Mouse (Mus musculus) granulocyte monocyte progenitor cell, adult 5-6 weeks (primary cell): Measurements from ENCODE around the gene Ankrd9. TPM values are rescaled to one million over a fixed set of nuclear protein-coding genes. Genes with fewer than 3 reads are reported as not detected.

Source experiments
- ATAC-seq: replicated peaks from 2 replicates; pipeline ENCODE4 v1.8.0; 2016; ENCODE audit warnings: mild to moderate bottlenecking, moderate TSS enrichment, inconsistent platforms; ENCODE audit not compliant: poor library complexity, severe bottlenecking
- total RNA-seq, 2 experiments: library from RNA; stranded (forward) in 1 of 2; stranded (reverse) in 1 of 2; fragments of 200-712, 200-1000 nt in 1 of 2; fragments of >200 nt in 1 of 2; fragmentation: Nextera tagmentation in 1 of 2; gene quantifications; 2 replicates each; pipeline ENCODE4 v1.2.3; 2014 to 2017

Gene Ankrd9
- total RNA-seq (2014; fragmentation: Nextera tagmentation) (0.17 and 2.4 TPM in 2 replicates), total RNA-seq (2017) (1.7 and 7.3 TPM in 2 replicates)

- peak; percentile 83 for ATAC-seq
These were observed at the start of gene Ankrd9 for GRCm38 (mm10) chr12:110978607-110979406. Gene Ankrd9 (minus strand): TSS chr12:110979040.

- ATAC-seq, result no peak
These were observed 42.7 kb upstream of the Ankrd9 start for GRCm38 (mm10) chr12:111021577-111021976.

- ATAC-seq, result no peak
These were observed 42.3 kb upstream of the Ankrd9 start for GRCm38 (mm10) chr12:111021138-111021537.

GRCm38 (mm10) chr12:111019086-111019485 lies 40.2 kb upstream of the Ankrd9 start:
- no peak for ATAC-seq

- no peak for ATAC-seq
These were observed 39.2 kb upstream of the Ankrd9 start for GRCm38 (mm10) chr12:111018068-111018467.

- peak; percentile 72 for ATAC-seq
These were observed 38.0 kb upstream of the Ankrd9 start for GRCm38 (mm10) chr12:111016807-111017206.

- ATAC-seq, result peak; percentile 50
These were observed 30.9 kb upstream of the Ankrd9 start for GRCm38 (mm10) chr12:111009615-111010257.

- ATAC-seq, result no peak
These were observed 30.0 kb upstream of the Ankrd9 start for GRCm38 (mm10) chr12:111008500-111009490.

GRCm38 (mm10) chr12:111007134-111008103 lies 28.6 kb upstream of the Ankrd9 start:
- ATAC-seq, result peak; percentile 62

- ATAC-seq, result no peak
These were observed 27.5 kb upstream of the Ankrd9 start for GRCm38 (mm10) chr12:111006339-111006738.

GRCm38 (mm10) chr12:111005803-111006202 lies 27.0 kb upstream of the Ankrd9 start:
- ATAC-seq, result no peak

- ATAC-seq, result peak; percentile 74
These were observed 25.3 kb upstream of the Ankrd9 start for GRCm38 (mm10) chr12:111004142-111004541.

GRCm38 (mm10) chr12:111000956-111001355 lies 22.1 kb upstream of the Ankrd9 start:
- ATAC-seq, result no peak

GRCm38 (mm10) chr12:110999820-111000219 lies 21.0 kb upstream of the Ankrd9 start:
- ATAC-seq, result no peak

- ATAC-seq, result no peak
These were observed 19.3 kb upstream of the Ankrd9 start for GRCm38 (mm10) chr12:110998092-110998491.

GRCm38 (mm10) chr12:110994666-110995065 lies 15.8 kb upstream of the Ankrd9 start:
- no peak for ATAC-seq

- ATAC-seq, result no peak
These were observed 14.4 kb upstream of the Ankrd9 start for GRCm38 (mm10) chr12:110993226-110993625.

GRCm38 (mm10) chr12:110992771-110993170 lies 13.9 kb upstream of the Ankrd9 start:
- ATAC-seq, result no peak

GRCm38 (mm10) chr12:110992128-110992553 lies 13.3 kb upstream of the Ankrd9 start:
- ATAC-seq, result peak; percentile 80
